Mouse (Mus musculus): Measurements from ENCODE around the gene Cog6.

Gene Cog6

DNA sequence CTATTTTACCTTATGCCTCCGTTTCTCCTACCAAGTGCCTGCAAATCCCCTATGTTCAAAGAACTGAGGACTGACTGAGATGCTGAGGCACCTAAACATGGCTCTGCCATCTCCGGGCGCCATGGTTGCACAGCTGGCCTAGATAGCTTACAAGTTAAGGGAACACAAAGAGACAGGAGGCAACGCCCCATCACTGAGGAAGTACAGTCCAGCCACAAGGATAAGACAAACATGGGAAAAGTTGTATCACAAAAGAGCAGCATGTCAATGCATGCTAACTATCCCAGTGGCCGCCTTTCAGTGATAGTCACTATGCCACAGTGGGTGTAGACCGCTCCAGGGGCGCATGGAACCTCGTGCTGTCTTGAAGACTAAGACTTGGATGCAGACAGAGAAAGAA, 9.6 kb downstream of the Cog6 start:
- no peak overlapping the region for H3K4me3 ChIP-seq (replicated peaks; ENCODE audit: low read length)
- no peak for TF ChIP-seq NANOG (IDR thresholded peaks at IDR 0.05; ENCODE audit: borderline replicate concordance, low read length)
- no peak for TF ChIP-seq CTCF (conservative IDR thresholded peaks at IDR 0.05; ENCODE audit: low read length)
- no peak for TF ChIP-seq POU5F1 (IDR thresholded peaks at IDR 0.05; ENCODE audit: borderline replicate concordance, low read length)
- no peaks in the 10 kb centered on the region for H3K9me3 ChIP-seq (ENCODE audit: low read length)
- no peaks in the 10 kb centered on the region for H3K27me3 ChIP-seq (ENCODE audit: insufficient read depth, low read length)
- H3K4me1 ChIP-seq (replicated peaks; ENCODE audit: low read depth, low read length): peaks cover 13% of the 10 kb centered on the region
- peaks cover 42% of the 10 kb centered on the region for H3K36me3 ChIP-seq (ENCODE audit: insufficient read depth, low read length)

DNA sequence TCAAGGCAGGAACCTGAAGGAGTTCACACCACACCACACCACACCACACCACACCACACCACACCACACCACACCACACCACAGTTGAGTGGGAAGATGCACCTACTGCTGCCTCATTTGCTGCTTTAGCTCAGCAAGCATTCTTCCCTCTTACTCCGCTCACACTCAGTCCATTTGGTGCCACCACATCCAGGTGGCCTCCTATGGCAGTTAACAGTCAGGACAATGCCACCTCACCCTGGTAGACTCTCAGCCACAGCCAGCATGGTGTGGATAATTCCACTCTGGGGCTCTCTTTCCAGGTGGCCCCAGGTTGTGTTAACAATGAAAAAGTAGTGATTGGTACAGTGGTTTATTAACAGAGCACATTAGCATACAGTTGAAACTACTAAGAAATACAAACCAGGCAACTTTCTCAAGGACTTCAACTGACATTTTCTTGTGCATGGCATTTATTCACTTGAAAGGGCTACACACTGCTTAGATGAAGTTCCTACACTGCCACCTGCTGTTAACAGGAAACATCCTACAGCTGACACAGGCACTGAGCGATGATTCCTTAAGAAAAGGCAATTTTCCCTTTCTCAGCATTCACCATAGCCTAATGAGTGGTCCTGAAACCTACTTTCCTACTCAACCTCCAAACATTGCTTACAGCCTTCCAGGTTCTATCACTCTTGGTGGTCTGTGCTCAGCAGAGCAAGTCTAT, 12.5 kb downstream of the Cog6 start:
- Histone ChIP-seq H3K4me1 (replicated peaks; ENCODE audit: low read depth, low read length) (peaks cover 13% of the 10 kb centered on the region), H3K36me3 (ENCODE audit: insufficient read depth, low read length) (peaks cover 54% of the 10 kb centered on the region), H3K4me3 (replicated peaks; ENCODE audit: low read length) (no peak overlapping the region), H3K27me3 (ENCODE audit: insufficient read depth, low read length) (no peaks in the 10 kb centered on the region), H3K9me3 (ENCODE audit: low read length) (no peaks in the 10 kb centered on the region)
- TF ChIP-seq NANOG (IDR thresholded peaks at IDR 0.05; ENCODE audit: borderline replicate concordance, low read length) (no peak), CTCF (conservative IDR thresholded peaks at IDR 0.05; ENCODE audit: low read length) (0 out of 2 replicates have a peak, but pooled peaks have one; percentile 12), POU5F1 (IDR thresholded peaks at IDR 0.05; ENCODE audit: borderline replicate concordance, low read length) (no peak)

DNA sequence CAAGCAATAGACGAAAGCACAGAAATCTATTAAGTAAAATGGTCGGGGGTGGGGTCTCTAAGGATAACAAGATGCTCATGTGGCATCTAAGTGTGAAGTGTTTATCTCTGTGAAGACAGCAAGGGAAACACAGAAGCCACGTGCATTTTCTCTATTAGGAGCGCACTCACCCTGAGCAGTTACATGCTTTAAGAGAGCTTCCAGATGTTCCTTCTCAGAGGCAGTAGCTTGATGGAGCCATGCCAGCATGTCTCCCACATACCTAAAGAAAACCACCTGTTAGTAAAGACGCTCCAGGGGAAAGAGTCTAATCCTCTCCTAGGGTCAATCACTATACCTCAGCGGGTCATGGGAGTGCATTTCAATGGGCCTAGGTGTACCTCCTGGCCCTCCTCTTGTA, 15.0 kb downstream of the Cog6 start:
- Histone ChIP-seq H3K27me3 (ENCODE audit: insufficient read depth, low read length) (no peaks in the 10 kb centered on the region), H3K4me1 (replicated peaks; ENCODE audit: low read depth, low read length) (peaks cover 8% of the 10 kb centered on the region; the same call in 1 of the 2 replicates), H3K4me3 (replicated peaks; ENCODE audit: low read length) (no peak overlapping the region), H3K36me3 (ENCODE audit: insufficient read depth, low read length) (peaks cover 36% of the 10 kb centered on the region), H3K9me3 (ENCODE audit: low read length) (no peaks in the 10 kb centered on the region)
- TF ChIP-seq NANOG (IDR thresholded peaks at IDR 0.05; ENCODE audit: borderline replicate concordance, low read length): no peak
- TF ChIP-seq POU5F1 (IDR thresholded peaks at IDR 0.05; ENCODE audit: borderline replicate concordance, low read length): no peak

DNA sequence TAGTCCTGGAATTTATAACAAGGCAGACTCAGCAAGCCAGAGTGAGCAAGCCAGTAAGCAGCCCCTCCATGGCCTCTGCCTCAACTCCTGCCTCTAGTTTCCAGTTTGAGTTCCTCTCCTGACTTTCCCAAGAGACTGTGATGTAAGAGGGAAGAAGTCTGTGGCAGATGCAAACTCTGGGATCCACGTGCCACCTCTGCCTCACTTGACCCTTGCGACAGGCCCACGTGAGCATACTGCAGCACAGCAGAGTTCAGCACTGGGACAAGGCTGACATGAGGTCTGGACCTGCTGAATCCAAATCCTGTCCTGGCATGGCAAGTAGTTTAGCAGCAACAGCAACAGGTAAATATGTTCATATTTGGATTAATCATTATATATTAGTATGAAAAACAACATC, 17.0 kb downstream of the Cog6 start:
- H3K4me3 ChIP-seq (replicated peaks; ENCODE audit: low read length): no peak overlapping the region
- H3K9me3 ChIP-seq (ENCODE audit: low read length): peaks cover 5% of the 10 kb centered on the region; the same call in 1 of the 2 replicates
- H3K4me1 ChIP-seq (replicated peaks; ENCODE audit: low read depth, low read length): peaks cover 5% of the 10 kb centered on the region; the same call in 1 of the 2 replicates
- H3K36me3 ChIP-seq (ENCODE audit: insufficient read depth, low read length): peaks cover 37% of the 10 kb centered on the region
- no peaks in the 10 kb centered on the region for H3K27me3 ChIP-seq (ENCODE audit: insufficient read depth, low read length)
- TF ChIP-seq NANOG (IDR thresholded peaks at IDR 0.05; ENCODE audit: borderline replicate concordance, low read length) (no peak), CTCF (conservative IDR thresholded peaks at IDR 0.05; ENCODE audit: low read length) (no peak), POU5F1 (IDR thresholded peaks at IDR 0.05; ENCODE audit: borderline replicate concordance, low read length) (no peak)

DNA sequence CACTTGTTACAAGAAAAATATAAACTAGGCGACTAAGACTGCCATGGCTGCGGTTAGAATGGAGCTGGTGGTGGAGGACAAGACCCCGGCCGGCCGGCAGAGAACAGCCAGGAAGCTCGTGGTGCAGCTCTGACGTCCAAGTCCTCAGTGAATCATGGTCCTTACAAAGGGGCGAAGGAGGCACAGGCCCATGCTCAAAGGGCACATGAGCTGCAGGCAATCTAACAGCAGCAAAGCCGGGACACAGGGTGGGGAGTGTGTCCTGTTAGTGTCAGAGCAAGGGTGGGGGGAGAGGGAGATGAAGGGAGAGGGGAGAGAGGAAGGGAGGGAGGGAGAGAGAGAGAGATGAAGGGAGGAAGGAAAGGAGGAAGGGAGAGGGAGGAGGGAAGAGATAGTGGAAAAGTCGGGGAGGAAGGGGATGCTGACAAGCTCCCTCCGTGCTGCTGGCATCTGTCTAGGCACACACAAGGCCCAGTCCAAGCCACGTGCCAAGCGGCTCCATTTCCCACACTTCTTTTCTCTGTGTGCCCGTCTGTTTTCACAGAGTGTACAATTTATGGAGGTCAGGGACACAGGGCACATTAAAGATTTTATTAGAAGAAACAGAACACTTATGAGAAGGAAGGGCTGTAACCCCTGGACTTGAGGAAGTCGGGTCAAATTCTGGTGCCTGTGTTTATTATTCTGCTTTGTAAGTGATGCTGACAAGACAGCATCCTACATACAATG, 17.9 kb downstream of the Cog6 start:
- Histone ChIP-seq H3K4me3 (replicated peaks; ENCODE audit: low read length) (no peak overlapping the region), H3K27me3 (ENCODE audit: insufficient read depth, low read length) (no peaks in the 10 kb centered on the region), H3K4me1 (replicated peaks; ENCODE audit: low read depth, low read length) (peaks cover under 1% of the 10 kb centered on the region; the same call in 1 of the 2 replicates), H3K36me3 (ENCODE audit: insufficient read depth, low read length) (peaks cover 37% of the 10 kb centered on the region), H3K9me3 (ENCODE audit: low read length) (peaks cover 11% of the 10 kb centered on the region; the same call in 1 of the 2 replicates)
- TF ChIP-seq CTCF (conservative IDR thresholded peaks at IDR 0.05; ENCODE audit: low read length) (no peak), NANOG (IDR thresholded peaks at IDR 0.05; ENCODE audit: borderline replicate concordance, low read length) (no peak), POU5F1 (IDR thresholded peaks at IDR 0.05; ENCODE audit: borderline replicate concordance, low read length) (no peak)

DNA sequence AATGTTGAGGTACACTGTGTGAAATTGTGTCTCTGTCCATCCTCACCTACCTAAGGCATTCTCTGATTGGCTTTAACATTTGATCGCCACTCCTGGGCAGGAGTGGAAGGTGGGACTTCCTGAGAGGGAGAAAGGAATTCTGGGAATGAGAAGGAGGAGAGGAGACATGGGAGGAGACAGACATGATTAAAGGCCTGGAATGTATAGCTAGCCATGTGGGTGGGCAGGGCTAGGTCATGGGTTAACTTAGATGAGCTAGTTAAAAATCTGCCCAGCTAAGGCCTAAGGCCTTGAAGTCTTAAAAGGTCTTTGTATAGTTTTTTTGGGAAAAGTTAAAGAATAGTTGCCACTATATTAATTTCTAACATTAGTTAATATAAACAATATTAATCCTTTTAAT, 19.7 kb downstream of the Cog6 start:
- peaks cover 46% of the 10 kb centered on the region for H3K36me3 ChIP-seq (ENCODE audit: insufficient read depth, low read length)
- TF ChIP-seq POU5F1 (IDR thresholded peaks at IDR 0.05; ENCODE audit: borderline replicate concordance, low read length): no peak
- no peak for TF ChIP-seq CTCF (conservative IDR thresholded peaks at IDR 0.05; ENCODE audit: low read length)
- no peak for TF ChIP-seq NANOG (IDR thresholded peaks at IDR 0.05; ENCODE audit: borderline replicate concordance, low read length)
- H3K4me3 ChIP-seq (replicated peaks; ENCODE audit: low read length): no peak overlapping the region
- peaks cover 16% of the 10 kb centered on the region; the same call in 1 of the 2 replicates for H3K9me3 ChIP-seq (ENCODE audit: low read length)
- H3K4me1 ChIP-seq (replicated peaks; ENCODE audit: low read depth, low read length): no peaks in the 10 kb centered on the region
- H3K27me3 ChIP-seq (ENCODE audit: insufficient read depth, low read length): no peaks in the 10 kb centered on the region

DNA sequence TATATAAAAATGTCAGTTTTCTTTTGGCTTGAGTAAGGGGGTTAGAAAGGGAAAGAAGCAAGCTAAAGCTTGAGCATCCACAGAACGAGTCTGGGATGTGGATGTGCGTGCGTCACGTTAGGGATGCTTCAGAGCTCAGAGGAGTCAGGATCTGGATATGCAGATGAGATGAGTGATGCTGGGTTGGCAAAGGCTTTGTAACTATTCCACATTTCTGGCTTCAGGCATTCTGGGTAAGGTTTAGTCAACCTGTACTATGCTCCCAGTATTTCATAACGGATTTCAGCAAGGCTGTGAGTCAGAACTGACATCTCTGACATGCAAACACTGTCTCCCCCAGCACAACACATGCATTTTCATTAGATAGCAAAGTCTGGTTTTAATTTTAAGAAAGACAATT, 20.4 kb downstream of the Cog6 start:
- peaks cover 16% of the 10 kb centered on the region; the same call in 1 of the 2 replicates for H3K9me3 ChIP-seq (ENCODE audit: low read length)
- H3K27me3 ChIP-seq (ENCODE audit: insufficient read depth, low read length): no peaks in the 10 kb centered on the region
- TF ChIP-seq POU5F1 (IDR thresholded peaks at IDR 0.05; ENCODE audit: borderline replicate concordance, low read length) (no peak), NANOG (IDR thresholded peaks at IDR 0.05; ENCODE audit: borderline replicate concordance, low read length) (no peak), CTCF (conservative IDR thresholded peaks at IDR 0.05; ENCODE audit: low read length) (no peak)
- H3K36me3 ChIP-seq (ENCODE audit: insufficient read depth, low read length): peaks cover 45% of the 10 kb centered on the region
- H3K4me1 ChIP-seq (replicated peaks; ENCODE audit: low read depth, low read length): no peaks in the 10 kb centered on the region
- H3K4me3 ChIP-seq (replicated peaks; ENCODE audit: low read length): no peak overlapping the region

DNA sequence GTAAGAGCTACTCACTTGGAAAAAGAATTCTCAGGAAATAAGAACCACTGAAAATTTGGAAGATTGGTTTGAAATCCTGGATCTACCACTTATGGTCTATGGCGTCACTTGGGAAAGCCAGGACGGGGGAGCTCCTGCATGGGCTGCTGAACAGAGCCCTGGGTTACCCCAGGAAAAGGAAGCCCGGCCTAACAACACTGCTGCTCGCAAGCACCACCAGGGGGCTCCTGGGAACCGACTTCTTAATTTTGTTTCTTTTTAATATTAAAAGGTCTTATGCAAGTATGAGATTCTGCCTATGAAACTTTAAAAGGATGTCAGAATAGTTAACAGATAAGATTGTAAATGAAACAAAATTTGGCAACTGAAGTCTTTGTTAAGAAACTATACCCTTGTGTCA, 22.4 kb downstream of the Cog6 start:
- TF ChIP-seq CTCF (conservative IDR thresholded peaks at IDR 0.05; ENCODE audit: low read length) (0 out of 2 replicates have a peak, but pooled peaks have one; percentile 10), POU5F1 (IDR thresholded peaks at IDR 0.05; ENCODE audit: borderline replicate concordance, low read length) (no peak), NANOG (IDR thresholded peaks at IDR 0.05; ENCODE audit: borderline replicate concordance, low read length) (no peak)
- Histone ChIP-seq H3K9me3 (ENCODE audit: low read length) (peaks cover 16% of the 10 kb centered on the region; the same call in 1 of the 2 replicates), H3K36me3 (ENCODE audit: insufficient read depth, low read length) (peaks cover 33% of the 10 kb centered on the region), H3K27me3 (ENCODE audit: insufficient read depth, low read length) (no peaks in the 10 kb centered on the region), H3K4me1 (replicated peaks; ENCODE audit: low read depth, low read length) (peaks cover 9% of the 10 kb centered on the region), H3K4me3 (replicated peaks; ENCODE audit: low read length) (no peak overlapping the region)
